Mouse (Mus musculus) layer of hippocampus, adult 9-10 months (tissue): ENCODE results near the gene Alad.

Experiments
- DNase-seq: peaks from one replicate; pipeline ENCODE4 v3.0.0; 2022; ENCODE audit warnings: low spot score

The Alad gene

GRCm38 (mm10) chr4:62519849-62520233, at the start of gene Alad:
Gene Alad (minus strand): TSS chr4:62519918.
- DNase-seq, result no peak

GRCm38 (mm10) chr4:62568359-62568758, 48.6 kb upstream of the Alad start:
- no peak for DNase-seq

- DNase-seq, result no peak
These were observed 48.0 kb upstream of the Alad start for GRCm38 (mm10) chr4:62567696-62568095.

GRCm38 (mm10) chr4:62566530-62566929, 46.8 kb upstream of the Alad start:
- no peak for DNase-seq

- no peak for DNase-seq
These were observed 42.3 kb upstream of the Alad start for GRCm38 (mm10) chr4:62562006-62562405.

- no peak for DNase-seq
These were observed 41.9 kb upstream of the Alad start for GRCm38 (mm10) chr4:62561630-62562001.

- peak; percentile 71 for DNase-seq
These were observed 41.4 kb upstream of the Alad start for GRCm38 (mm10) chr4:62560963-62561629.

GRCm38 (mm10) chr4:62559797-62560329, 40.1 kb upstream of the Alad start, which contains the start of gene Rgs3:
Gene Rgs3 (plus strand): TSS chr4:62559847.
- no peak for DNase-seq

- DNase-seq, result no peak
These were observed 37.7 kb upstream of the Alad start for GRCm38 (mm10) chr4:62557436-62557835.

GRCm38 (mm10) chr4:62551966-62552365, 32.2 kb upstream of the Alad start:
- DNase-seq, result no peak

GRCm38 (mm10) chr4:62544801-62545200, 25.1 kb upstream of the Alad start:
- DNase-seq, result no peak

GRCm38 (mm10) chr4:62543782-62544181, 24.1 kb upstream of the Alad start:
- no peak for DNase-seq

GRCm38 (mm10) chr4:62541802-62542201, 22.1 kb upstream of the Alad start:
- DNase-seq, result no peak

GRCm38 (mm10) chr4:62533729-62534128, 14.0 kb upstream of the Alad start:
- no peak for DNase-seq

- DNase-seq, result no peak
These were observed 7.9 kb upstream of the Alad start for GRCm38 (mm10) chr4:62527655-62528054.

- DNase-seq, result no peak
These were observed 6.5 kb upstream of the Alad start for GRCm38 (mm10) chr4:62526256-62526655.

GRCm38 (mm10) chr4:62525489-62525811, 5.7 kb upstream of the Alad start:
- DNase-seq, result no peak

- DNase-seq, result peak; percentile 96
These were observed 5.2 kb upstream of the Alad start, which contains the start of the genes Pole3 and 4933430I17Rik for GRCm38 (mm10) chr4:62524651-62525488. Gene Pole3 (minus strand): TSS chr4:62525068. Gene 4933430I17Rik (plus strand): TSS chr4:62525369.

GRCm38 (mm10) chr4:62520892-62521400, 1.2 kb upstream of the Alad start:
- DNase-seq, result no peak

- no peak for DNase-seq
These were observed 433 bp downstream of the Alad start for GRCm38 (mm10) chr4:62519122-62519848.

GRCm38 (mm10) chr4:62518416-62519121, 1.1 kb downstream of the Alad start:
- DNase-seq, result no peak
